Mouse (Mus musculus) right cerebral cortex, postnatal 10 days (tissue): ENCODE measurements around the gene Sept11.

Experiments used
- DNase-seq, 2 experiments: peaks; one replicate each; pipeline ENCODE4 v3.0.0; 2021; ENCODE audit warnings: low spot score in 2 of 2

The Sept11 gene

DNA sequence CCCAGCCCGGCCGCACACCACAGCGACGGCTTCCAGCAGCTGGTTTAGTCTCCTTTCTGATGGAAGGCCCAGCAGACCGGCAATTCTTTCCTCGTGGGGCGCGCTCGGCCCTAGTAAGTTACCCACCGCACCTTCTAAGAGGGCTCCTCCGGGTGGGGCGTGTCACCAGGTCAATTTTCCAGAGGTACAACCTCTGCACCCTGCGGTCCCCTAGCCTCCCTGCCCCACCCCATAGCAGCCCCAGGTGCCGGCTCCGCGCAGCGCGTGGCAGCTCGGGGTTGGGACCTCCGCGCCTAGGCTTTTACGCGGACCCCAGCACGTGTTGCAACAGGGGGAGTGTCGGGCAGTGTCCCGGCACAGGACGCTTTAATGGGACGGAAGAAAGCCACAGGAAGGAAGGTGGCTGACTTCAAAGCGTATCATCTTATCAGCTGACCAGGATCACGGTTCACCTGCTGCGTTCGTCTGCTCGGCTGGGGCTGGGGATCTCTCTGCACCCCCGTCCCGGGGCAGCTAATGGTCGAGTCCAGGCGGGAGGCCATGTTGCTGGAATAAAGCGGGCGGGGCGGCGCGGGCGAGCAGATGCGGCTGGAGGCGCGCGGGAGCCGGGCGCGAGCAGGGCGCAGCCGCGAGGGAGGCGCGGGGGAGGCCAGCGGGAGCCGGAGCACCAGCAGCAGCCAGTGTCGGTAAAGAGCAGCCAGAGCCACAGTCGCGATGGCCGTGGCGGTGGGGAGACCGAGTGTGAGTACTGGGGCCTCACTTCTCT, at the start of gene Sept11:
TSS of gene Sept11 (plus strand) at position 581 of the 766 bp plus-strand sequence.
- peak; percentile 96 for DNase-seq

DNA sequence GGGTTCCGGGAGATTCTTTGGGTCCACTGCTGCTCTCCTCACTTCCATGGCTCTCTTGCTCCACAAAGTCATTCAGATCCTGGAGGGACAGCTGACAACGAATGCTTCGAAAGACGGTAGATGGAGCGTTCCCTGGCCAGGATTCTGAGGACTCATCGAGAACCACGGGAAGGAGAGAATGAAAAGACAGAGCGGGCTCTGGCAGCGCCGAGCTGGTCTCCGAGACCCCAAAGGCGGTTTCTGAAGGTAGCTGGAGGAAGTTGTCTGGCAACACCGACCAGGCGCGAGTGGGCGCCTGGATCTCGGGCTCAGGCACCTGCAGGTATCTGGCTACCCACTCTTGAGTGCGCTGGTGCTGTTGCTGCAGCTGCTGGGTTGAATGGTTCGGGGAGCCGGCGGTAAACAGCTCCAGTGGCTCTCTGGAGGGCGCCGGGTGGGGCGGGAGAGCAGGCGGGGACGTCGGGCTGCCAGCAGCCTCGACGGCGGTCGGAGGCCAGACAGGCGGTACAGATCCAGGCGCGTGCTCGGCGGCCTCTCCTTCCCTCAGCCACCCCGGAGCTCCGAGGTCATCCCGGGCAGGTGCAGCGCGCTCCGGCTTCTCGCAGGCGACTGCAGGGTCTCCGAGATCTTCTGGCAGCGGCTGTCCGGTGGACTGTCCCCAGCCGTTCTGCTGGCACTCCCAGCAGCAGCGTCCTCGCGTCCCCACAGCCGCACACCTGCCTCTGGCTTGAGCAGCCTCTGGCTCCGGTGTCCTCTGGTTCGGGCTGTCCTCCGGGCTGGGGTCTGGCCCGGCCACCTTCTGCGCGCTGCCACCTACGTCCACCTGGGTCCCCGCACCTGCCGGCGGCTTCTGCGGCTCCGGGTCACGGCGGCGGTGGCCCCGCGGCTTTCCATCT, 49.3 kb upstream of the Sept11 start:
- no peak for DNase-seq

DNA sequence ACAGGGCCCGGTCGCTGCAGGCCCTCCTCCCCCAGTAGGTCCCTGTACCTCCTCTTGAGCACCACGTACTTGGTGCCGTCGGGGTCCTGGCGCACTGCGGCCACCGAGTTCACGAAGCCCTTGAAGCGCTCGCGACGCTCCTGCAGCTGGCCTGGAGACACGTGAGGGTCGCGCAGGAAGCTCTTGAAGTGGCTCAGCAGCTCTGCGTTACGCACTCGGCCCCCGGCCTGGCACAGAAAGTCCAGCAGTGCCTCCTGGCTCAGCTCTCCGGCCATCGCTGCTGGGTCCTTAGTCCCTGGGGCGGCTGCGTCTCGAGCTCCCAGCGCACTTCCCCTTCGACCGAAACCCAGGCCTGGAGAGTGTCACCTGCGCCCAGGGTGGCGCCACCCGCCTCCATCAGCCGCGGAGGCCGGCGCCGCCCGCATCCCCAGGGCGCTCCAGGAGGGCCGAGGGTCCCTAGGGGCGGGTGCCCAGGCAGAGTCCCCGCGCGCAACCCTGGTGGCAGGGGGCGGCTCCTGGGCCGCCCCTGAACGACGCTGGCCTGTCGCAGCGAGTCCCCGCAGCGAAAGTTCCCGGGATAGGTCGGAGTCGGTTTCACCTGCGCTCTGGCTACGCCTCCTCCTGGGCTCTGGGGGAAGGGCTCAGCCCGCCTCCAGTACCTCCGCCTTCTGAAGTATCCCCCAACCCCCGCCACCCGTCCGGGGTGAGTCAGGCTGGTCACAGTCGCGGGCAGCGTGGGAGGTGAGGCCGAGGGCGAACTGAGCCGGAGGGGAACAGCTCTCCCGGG, 48.5 kb upstream of the Sept11 start, which contains the start of gene Sowahb:
TSS of gene Sowahb (minus strand) at position 439 of the 787 bp plus-strand sequence.
- peak; percentile 51 to 52 for DNase-seq

DNA sequence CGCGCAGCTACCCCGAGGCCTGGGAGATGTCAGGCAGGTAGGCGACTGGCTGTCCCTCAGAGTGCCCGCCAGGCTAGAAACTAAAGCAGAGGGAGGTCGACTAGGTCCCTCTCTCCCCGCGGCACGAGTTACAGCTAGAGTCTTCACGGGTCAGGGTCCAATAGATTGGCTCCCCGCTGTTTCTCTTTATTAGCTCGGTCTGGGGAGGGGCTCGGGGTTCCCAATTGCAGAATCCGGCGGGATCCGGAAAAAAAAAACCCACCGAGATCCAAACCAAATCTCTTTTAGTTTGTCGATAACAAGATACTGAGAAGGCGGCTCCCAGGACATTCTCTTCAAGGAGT, 47.9 kb upstream of the Sept11 start:
- no peak for DNase-seq

DNA sequence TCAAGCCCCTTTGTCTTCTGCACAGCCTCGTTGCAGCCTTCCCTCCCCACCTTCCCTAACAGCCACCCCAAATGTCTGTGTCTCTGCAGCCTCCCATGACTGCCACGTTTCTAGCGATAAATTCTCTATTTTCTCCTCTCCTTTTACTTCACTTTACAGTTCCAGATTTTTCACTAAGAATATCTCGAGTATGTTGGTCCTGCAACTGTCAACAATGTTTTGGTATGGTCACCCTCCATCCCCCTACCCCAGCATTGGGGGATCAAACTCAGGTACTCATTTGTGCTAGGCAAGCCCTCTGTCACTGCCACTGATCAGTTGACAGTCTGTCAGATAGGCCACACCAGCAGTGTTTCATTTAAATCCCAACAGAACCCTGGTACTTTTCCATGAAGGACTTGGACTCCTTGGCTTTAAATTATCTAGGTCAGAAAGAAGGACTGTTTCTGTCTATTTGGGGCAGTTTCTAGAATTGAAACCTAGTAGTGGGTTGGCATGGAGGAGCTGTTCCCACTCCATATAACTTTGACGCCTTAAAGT, 46.9 kb upstream of the Sept11 start:
- no peak for DNase-seq

DNA sequence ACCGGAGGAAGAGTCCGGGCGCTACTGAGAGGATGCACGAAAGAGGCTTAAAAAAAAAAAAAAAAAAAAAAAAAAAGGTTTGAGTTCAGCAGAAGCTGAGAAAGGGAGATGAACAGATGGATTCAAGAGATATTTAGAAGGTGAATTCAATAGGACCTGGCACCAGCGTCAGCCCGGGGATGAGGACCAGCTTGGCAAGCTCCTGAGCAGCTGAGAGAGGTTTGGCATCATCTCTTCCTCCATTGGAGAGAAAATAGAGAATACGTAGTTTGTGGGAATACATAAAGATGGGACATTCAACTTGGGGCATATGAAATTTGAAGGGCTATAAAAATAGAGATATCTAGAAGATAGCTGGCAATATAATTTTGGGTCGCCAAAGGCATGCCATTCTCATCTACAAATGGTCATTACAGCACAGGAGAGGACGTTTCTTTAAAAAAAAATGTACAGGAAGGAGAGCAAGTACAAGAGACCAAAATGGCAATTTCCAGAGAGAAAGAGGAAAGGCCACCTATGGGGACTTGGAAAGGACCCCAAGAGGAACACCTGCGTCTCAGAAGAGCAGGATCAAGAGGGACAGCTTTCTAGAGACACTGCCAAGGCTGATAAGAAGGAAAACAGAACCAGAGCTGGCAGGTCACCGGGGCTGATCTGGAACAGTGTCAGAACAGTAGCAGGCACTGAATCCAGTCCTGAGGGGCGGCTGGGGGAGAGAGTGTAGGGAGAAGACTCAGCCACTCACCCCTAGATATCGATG, 44.6 kb upstream of the Sept11 start:
- DNase-seq, result peak in 1 of 2 experiments; percentile 39

DNA sequence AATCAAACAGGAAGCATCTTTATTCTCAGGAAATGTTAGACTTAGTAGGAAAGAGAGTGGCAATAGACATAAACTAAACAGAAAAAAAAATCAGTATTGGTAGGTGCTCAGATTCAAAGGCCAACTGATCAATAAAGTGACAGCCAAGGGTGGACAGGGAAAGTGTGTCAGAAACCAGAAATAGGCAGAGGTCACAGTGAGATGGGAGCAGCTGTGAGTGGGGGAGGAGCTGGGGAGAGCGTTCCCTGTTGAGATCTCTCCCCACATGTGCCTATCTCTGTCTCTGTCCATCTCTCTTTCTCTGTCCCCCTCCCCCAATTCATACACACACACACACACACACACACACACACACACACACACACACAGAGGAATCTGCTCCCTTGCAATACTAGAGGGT, 43.3 kb upstream of the Sept11 start:
- DNase-seq, result no peak

DNA sequence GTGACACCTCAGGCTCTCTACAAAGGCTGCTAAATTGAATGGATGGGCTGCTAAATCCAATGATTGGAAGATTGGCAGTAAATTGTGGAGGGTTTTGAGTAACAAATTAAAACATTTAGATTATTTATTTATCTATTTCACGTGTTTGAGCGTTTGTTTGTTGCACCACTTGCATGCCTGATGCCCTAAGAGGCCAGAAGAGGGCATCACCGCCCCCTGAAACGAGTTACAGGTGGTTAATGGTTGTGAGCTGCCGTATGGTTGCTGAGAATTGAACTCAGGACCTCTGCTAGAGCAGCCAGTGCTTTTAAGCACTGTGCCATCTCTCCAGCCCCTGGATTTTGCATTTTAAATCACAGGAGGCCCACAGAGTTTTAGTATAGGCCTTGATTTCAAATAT, 42.2 kb upstream of the Sept11 start:
- no peak for DNase-seq

DNA sequence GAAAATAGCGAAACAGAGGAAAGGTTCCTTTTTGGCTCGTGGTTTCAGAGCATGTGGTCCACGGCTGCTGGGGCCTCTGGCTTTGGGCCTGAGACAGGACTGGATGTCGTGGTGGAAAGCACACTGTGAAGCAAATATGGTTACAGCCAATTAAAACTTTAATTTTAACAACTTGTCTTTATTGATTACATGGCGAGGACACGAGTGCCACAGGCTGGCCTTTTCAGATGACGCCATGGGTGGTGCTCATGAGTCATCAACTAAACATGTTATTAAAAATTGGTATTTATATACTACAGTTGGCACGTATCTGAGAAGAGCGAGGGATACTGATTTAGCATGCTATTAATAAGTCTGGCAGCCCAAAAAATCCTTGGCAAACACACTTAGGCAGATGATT, 41.3 kb upstream of the Sept11 start:
- DNase-seq, result no peak

DNA sequence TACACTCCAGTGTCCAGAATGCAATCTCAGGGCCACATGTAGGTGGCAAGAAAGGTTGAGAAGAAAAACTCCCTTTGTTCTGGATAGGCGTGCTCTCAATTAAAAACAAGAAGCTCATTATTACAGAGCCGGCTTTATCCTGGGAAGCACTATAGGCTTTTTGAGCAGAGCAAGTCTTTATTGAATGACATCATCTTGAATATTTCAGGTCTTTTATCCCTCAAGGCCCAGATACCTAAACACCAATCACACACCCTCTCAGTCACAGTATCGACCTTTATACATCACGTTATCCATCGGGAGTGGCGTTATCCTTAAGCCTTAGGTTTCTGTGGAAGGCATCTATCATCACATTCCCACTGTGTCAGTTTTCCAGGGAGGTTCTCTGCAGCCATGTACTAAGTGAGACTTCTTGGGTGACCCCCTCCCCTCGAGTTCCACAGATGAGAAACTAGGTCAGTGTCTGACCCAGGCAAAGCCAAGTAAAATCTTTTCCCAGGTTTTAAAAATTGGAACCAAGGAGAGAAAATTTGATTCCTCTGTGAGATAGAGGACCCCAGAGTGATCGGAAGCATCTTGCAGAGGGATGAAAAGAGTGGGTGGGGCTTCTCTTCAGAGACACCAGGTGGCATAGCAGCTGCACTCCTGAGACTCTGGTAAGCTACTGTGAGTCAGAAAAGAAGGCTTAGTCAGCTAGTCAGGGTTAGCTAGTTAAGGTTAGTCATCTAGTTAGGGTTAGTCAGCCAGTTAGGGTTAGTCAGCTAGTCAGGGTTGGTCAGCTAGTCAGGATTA, 39.4 kb upstream of the Sept11 start:
- peak in 1 of 2 experiments; percentile 49 for DNase-seq

DNA sequence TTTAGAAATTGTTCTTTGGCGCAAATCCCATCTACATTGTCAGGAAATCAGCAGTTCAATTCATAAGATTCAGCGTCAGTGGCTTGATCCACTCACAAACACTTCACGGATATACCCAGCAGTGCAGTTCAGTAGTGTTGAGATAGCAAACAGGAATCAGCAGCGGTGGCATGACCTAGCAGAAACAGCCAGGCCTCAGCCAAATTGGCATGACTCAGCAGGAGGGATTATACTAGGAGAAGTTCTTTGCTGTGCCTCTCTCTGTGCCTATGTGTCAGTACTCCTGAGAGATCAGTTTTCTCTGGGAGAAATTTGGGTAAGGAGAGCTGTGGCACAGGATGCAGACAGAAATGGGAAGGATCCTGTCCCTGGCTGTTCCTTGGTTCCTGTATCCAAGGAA, 32.4 kb upstream of the Sept11 start:
- DNase-seq, result no peak

DNA sequence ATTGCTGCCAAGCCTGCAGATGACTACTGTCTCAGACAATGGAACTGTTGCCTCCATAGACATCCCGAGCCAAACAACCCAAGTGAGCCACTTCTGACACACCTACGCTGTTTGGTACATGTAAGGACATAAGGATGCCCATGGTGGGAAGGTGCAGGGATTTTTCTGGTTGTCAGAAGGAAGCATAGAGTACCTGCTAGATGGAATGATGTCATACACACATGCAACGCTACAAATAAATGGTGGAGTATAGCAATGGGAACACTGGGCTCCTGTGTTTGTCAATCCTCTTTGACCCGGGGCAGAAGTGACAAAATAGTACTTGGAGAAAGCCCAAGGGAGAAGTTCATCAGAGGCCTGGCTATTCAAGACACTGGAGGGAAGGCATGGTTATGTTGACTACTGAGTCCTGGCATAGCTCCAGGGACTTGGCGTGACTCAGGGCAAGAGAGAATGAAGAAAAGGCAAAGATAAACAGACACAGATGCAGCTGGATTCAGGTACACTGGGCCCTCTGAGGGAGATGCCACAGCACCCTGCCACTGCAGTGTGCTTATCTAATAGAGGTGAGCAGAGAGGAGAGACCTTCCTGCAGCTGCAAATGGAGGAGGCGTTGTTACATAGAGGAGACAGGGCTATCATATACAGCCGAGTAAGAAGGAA, 15.4 kb upstream of the Sept11 start:
- no peak for DNase-seq

DNA sequence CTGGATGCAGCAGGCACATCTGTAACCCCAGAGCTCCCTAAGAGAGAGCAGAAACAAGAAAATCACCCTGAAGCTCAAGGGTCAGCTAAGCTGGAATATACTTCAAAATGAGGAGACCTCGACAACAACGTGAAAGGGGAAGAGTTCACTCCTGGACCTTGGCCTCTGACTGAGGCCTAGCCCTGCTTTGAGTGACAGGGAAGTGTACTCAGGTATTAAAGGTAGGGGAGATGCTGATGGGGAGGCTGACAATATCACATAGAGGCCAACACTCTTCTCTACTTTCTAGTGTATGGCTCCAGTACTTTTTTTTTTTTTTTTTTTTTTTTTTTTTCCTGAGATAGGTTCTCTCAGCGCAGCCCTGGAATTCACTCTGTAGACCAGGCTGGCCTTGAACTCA, 13.6 kb upstream of the Sept11 start:
- DNase-seq, result no peak

DNA sequence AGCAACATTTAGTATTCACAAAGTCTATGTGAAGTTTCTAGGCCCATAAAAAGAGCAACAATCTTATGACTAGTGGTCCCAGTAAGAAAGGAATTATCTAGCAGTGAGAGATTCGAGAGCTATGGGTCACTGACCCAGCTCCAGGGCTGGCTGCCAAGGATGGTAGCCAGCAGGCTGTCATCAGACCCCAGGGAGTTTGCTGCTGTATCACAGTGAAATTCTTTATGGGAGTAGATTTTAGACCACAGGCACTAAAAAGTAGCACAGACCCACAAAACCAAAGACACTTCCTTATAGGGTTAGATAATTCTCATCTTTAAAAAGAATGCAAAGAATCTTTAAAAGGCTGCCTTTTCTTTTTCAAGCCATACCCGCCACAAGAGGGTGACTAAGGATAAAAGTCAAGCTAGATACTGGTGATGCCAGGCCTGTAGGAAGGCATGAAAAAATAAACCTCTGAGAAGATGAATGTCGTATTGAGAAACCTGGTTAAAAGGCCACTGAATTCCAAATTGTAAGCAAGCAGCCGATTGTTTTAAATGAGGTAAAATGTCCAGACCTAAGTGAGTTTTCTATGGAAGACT, 8.1 kb upstream of the Sept11 start:
- DNase-seq, result no peak

DNA sequence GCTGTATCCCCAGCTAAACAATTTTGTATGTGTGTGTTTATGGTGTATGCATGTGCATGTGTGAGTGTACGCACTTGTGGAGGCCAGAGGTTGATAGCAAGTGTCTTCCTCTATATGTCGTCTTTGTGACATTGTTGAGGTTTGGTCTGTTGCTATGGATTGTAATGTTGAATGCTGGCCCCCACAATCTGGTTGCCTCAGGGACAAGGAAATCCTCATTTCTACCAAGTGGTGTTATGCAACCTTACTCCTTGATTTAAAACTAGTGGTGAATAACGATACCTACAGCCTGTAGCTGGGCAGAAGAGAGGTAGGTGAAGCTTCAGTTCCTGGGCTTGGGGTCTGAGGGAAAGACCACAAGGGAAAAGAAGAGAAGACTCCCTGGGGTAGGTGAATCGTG, 7.3 kb upstream of the Sept11 start:
- DNase-seq, result no peak

DNA sequence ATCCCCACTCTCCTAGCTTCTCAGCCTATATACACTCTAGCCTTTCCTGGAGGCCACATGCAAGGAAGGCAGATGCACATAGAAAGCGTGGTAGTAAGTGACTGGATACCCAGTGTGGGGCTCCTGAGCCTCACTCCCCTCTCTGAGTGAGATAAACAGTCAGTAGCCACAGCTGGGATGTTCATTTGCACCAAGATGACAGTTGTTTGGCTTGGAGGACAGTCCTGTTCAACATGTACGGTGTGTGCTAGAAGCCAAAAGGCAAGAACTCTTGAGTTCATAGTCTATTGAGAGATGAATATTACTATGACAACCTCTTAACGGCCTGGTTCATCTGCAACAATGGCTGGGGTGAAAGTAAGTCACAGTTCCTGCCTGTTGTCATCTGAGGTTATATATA, 2.0 kb upstream of the Sept11 start:
- DNase-seq, result no peak

DNA sequence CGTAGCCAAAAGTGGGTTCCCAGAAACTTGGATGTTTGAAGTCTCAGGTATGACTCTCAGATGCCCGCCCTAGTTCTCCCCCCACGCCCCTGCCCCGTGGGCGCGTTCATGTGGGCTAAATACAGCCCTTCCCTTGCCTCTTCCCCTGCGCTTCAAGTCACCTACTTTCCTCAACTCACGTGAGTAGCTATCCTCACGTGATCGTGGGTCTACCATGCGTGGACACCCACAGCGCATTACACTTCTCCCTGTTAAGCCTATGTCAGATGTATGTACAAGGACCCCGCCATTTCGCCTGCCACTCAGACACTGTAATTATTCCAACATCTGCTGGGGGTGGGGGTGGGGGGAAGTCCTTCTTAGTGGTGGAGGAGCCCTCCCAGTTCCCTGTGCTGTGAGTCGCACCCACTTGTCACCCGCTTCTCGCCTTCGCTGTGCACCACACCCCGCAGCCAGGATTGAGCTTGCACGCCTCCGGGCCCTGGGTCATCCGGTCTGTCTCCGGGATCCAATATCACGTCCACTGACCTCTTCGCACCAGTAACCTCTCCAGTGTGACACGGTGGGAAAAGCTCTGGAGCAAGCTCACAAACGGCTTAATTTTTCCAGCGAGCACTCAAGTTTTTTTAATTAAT, 973 bp upstream of the Sept11 start:
- DNase-seq, result peak; percentile 64 to 70

DNA sequence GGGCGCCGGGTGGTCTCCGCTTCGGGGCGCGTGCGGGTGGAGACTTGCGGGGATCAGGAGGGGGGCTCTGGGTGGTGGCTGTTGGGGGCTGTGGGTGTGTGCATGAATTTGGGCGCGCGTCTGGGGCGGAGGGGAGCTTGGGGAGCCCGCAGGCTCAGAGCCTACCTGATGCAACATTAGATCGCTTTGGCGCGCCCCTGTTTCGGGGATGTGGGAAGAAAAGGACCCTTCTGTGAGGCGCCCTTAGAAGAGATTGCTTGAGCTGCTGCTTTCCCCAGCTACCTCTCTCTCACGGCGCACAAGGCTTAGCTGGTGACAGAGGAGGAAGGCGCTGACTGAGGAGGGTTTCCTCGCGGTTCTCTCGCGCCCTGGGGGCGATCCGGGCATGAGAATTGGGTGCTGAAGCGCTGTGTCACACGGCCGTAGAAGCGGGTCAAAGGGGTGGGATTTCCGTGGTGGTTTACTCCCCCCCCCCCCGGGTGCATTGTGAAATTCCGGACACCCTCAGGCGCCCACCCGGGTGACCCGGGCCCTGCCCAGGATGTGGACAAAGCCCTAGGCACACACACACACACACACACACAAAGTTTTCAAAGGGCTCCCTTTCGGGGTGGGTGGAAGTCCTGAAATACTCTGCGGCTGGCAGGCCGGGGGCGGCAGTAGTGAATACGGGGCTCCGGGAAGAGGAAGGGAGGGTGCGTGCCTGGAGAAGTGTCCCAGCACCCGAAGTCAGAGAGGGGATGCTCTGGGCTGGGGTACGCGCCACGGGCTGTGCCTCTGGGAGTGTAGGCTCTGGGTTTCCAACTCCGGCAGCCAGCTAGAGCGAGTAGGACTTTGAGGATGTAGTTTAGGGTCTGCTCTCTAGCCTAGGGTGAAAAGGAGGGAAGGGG, 646 bp downstream of the Sept11 start:
- DNase-seq, result peak in 1 of 2 experiments; percentile 67
